Mouse (Mus musculus) myocyte (in vitro differentiated cells): ENCODE data around the gene Msh6. TPM values are rescaled to one million over a fixed set of nuclear protein-coding genes. Genes with fewer than 3 reads are reported as not detected.

Experiments used
- H3K27me3 ChIP-seq: one replicate; pipeline ENCODE4 v1.6.1; 2011; ENCODE audit not compliant: control insufficient read depth, insufficient read depth, insufficient read length
- H3K36me3 ChIP-seq: one replicate; pipeline ENCODE4 v1.6.1; 2011; ENCODE audit not compliant: control insufficient read depth, insufficient read depth
- H3K4me2 ChIP-seq: one replicate; pipeline ENCODE4 v1.6.1; 2011; ENCODE audit warnings: low read depth, control low read depth
- H3K4me3 ChIP-seq: one replicate; pipeline ENCODE4 v1.5.1; 2011; ENCODE audit warnings: mild to moderate bottlenecking, control low read depth, moderate library complexity
- H3K79me2 ChIP-seq: one replicate; pipeline ENCODE4 v1.6.1; 2011; ENCODE audit not compliant: control insufficient read depth, insufficient read depth
- H3ac ChIP-seq: one replicate; pipeline ENCODE4 v1.6.1; 2011; ENCODE audit not compliant: control insufficient read depth, insufficient read length
- CEBPB ChIP-seq: IDR thresholded peaks from 2 replicates; pipeline ENCODE4 v1.6.1; 2011; ENCODE audit warnings: mild to moderate bottlenecking, moderate library complexity; ENCODE audit not compliant: poor library complexity, insufficient read depth, severe bottlenecking
- E2F4 ChIP-seq: IDR thresholded peaks from one replicate; pipeline ENCODE4 v1.6.1; 2011; ENCODE audit warnings: mild to moderate bottlenecking, control low read depth, moderate library complexity; ENCODE audit not compliant: insufficient read depth
- MAX ChIP-seq: IDR thresholded peaks from one replicate; pipeline ENCODE4 v1.6.1; 2011; ENCODE audit warnings: low read depth, mild to moderate bottlenecking, control low read depth
- MYOD1 ChIP-seq, 3 experiments: IDR thresholded peaks; one replicate each; pipeline ENCODE4 v1.6.1; 2011; ENCODE audit warnings: control low read depth in 2 of 3, low read depth in 2 of 3, mild to moderate bottlenecking in 2 of 3, moderate library complexity in 1 of 3; ENCODE audit not compliant: insufficient read length in 2 of 3, control insufficient read depth in 1 of 3
- MYOG ChIP-seq, 3 experiments: IDR thresholded peaks; one replicate each; pipeline ENCODE4 v1.6.1; 2011; ENCODE audit warnings: control low read depth in 2 of 3, low read depth in 2 of 3, mild to moderate bottlenecking in 2 of 3; ENCODE audit not compliant: insufficient read length in 2 of 3, control insufficient read depth in 1 of 3, insufficient read depth in 1 of 3
- POLR2A ChIP-seq: IDR thresholded peaks from one replicate; pipeline ENCODE4 v1.6.1; 2011; ENCODE audit warnings: low read depth, mild to moderate bottlenecking, control low read depth, moderate library complexity; ENCODE audit not compliant: insufficient read length
- POLR2AphosphoS2 ChIP-seq: IDR thresholded peaks from one replicate; pipeline ENCODE4 v1.6.1; 2011; ENCODE audit warnings: low read depth, control low read depth; ENCODE audit not compliant: insufficient read length
- REST ChIP-seq: IDR thresholded peaks from one replicate; pipeline ENCODE4 v1.6.1; 2011; ENCODE audit warnings: mild to moderate bottlenecking, control low read depth, moderate library complexity; ENCODE audit not compliant: insufficient read depth, insufficient read length
- SRF ChIP-seq: IDR thresholded peaks from one replicate; pipeline ENCODE4 v1.6.1; 2011; ENCODE audit warnings: low read depth; ENCODE audit not compliant: control insufficient read depth, insufficient read length
- TCF12 ChIP-seq: IDR thresholded peaks from one replicate; pipeline ENCODE4 v1.6.1; 2011; ENCODE audit warnings: mild to moderate bottlenecking, control low read depth; ENCODE audit not compliant: poor library complexity, insufficient read depth, severe bottlenecking
- TCF3 ChIP-seq: IDR thresholded peaks from one replicate; pipeline ENCODE4 v1.6.1; 2011; ENCODE audit warnings: low read depth, control low read depth; ENCODE audit not compliant: insufficient read length
- USF1 ChIP-seq: IDR thresholded peaks from one replicate; pipeline ENCODE4 v1.6.1; 2011; ENCODE audit warnings: low read depth, mild to moderate bottlenecking, control low read depth, moderate library complexity
- polyA plus RNA-seq: library from polyadenylated mRNA; unstranded; fragments of >200 nt; fragmentation: generic; extraction: Trizol; gene quantifications from one replicate; pipeline ENCODE4 v1.2.1, GENCODE M21; 2012; ENCODE audit warnings: missing spikeins

Msh6 gene
- 5.2 TPM for polyA plus RNA-seq

- TF ChIP-seq MYOG (IDR thresholded peaks at IDR 0.05; ENCODE audit: control insufficient read depth in 1 of 3, insufficient read depth in 1 of 3, insufficient read length in 2 of 3, low read depth in 2 of 3): peak in 2 of 3 experiments; percentile 58 to 78
- no peak for TF ChIP-seq MAX
- peak; percentile 72 for TF ChIP-seq POLR2AphosphoS2
- peak; percentile 80 for TF ChIP-seq E2F4
- no peak for TF ChIP-seq TCF3
- TF ChIP-seq TCF12: no peak
- peak; percentile 67 for TF ChIP-seq POLR2A
- TF ChIP-seq REST: no peak
- no peak for TF ChIP-seq SRF
- TF ChIP-seq USF1: no peak
- TF ChIP-seq CEBPB: no peak
- peak in 2 of 3 experiments; percentile 53 to 79 for TF ChIP-seq MYOD1 (IDR thresholded peaks at IDR 0.05; ENCODE audit: control insufficient read depth in 1 of 3, insufficient read length in 2 of 3, low read depth in 2 of 3)
- peaks cover 15% of the 10 kb centered on the region for H3K79me2 ChIP-seq
- peak within 1 kb of the TSS; percentile 38 for H3K4me3 ChIP-seq
- no peaks in the 10 kb centered on the region for H3K27me3 ChIP-seq
- no peaks in the 10 kb centered on the region for H3K36me3 ChIP-seq
- peak within 1 kb of the TSS; percentile 86 for H3ac ChIP-seq
- H3K4me2 ChIP-seq: peak within 1 kb of the TSS; percentile 92
Measured at GRCm38 (mm10) chr17:87974629-87975228, at the start of gene Msh6. Msh6 (plus strand) TSS chr17:87975062.

DNA sequence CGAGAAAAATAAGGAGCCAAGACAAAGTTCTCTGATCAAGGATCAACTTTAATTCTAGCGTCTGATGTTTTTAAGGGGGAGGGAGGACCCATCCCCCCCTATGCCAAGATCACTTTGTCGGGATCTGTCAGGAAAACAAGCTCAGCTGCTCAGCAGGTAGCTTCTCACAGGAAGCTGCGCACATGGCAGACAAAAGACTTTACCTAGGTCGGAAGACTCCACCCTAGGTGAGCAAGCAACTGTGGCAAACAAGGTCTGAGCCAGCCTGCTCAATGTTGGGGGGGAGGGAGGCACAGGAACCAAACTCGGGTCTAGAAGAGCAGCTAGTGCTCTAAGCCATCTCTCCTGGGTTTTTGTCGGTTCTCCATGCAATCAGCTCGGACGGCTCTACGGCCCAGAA lies 40.5 kb upstream of the Msh6 start:
- no peak overlapping the region for H3K4me3 ChIP-seq
- TF ChIP-seq REST (no peak), TCF12 (no peak), SRF (no peak), MYOG (IDR thresholded peaks at IDR 0.05; ENCODE audit: control insufficient read depth in 1 of 3, insufficient read depth in 1 of 3, insufficient read length in 2 of 3, low read depth in 2 of 3) (no peak), USF1 (no peak), TCF3 (no peak), E2F4 (no peak), POLR2A (no peak), POLR2AphosphoS2 (no peak), CEBPB (no peak), MYOD1 (IDR thresholded peaks at IDR 0.05; ENCODE audit: control insufficient read depth in 1 of 3, insufficient read length in 2 of 3, low read depth in 2 of 3) (no peak), MAX (no peak)
- no peaks in the 10 kb centered on the region for H3K36me3 ChIP-seq
- no peak overlapping the region for H3ac ChIP-seq
- no peaks in the 10 kb centered on the region for H3K27me3 ChIP-seq
- no peaks in the 10 kb centered on the region for H3K79me2 ChIP-seq
- no peak overlapping the region for H3K4me2 ChIP-seq

GRCm38 (mm10) chr17:87934736-87935135 lies 40.1 kb upstream of the Msh6 start:
- H3K36me3 ChIP-seq: no peaks in the 10 kb centered on the region

GRCm38 (mm10) chr17:87936156-87936555 lies 38.7 kb upstream of the Msh6 start:
- TF ChIP-seq SRF: no peak
- TF ChIP-seq TCF3: no peak
- TF ChIP-seq MYOD1 (IDR thresholded peaks at IDR 0.05; ENCODE audit: control insufficient read depth in 1 of 3, insufficient read length in 2 of 3, low read depth in 2 of 3): no peak
- Histone ChIP-seq H3K36me3 (no peaks in the 10 kb centered on the region), H3K27me3 (no peaks in the 10 kb centered on the region), H3K4me3 (no peak overlapping the region), H3K4me2 (no peak overlapping the region), H3ac (no peak overlapping the region), H3K79me2 (no peaks in the 10 kb centered on the region)

More at GRCm38 (mm10) chr17:87934736-87935135, 40.1 kb upstream of the Msh6 start:
- no peaks in the 10 kb centered on the region for H3K79me2 ChIP-seq
- H3K4me2 ChIP-seq: no peak overlapping the region
- H3ac ChIP-seq: no peak overlapping the region
- no peak overlapping the region for H3K4me3 ChIP-seq
- TF ChIP-seq SRF (no peak), MYOD1 (IDR thresholded peaks at IDR 0.05; ENCODE audit: control insufficient read depth in 1 of 3, insufficient read length in 2 of 3, low read depth in 2 of 3) (no peak), MAX (no peak), TCF12 (no peak), E2F4 (no peak), TCF3 (no peak), POLR2AphosphoS2 (no peak), MYOG (IDR thresholded peaks at IDR 0.05; ENCODE audit: control insufficient read depth in 1 of 3, insufficient read depth in 1 of 3, insufficient read length in 2 of 3, low read depth in 2 of 3) (no peak)
- no peaks in the 10 kb centered on the region for H3K27me3 ChIP-seq
